ENCODE assay signal across 28 mouse cellular contexts in genomic region chr4:106680955-106681354, GRCm38 (mm10). TPM values are rescaled to one million over a fixed set of nuclear protein-coding genes. Genes with fewer than 3 reads are reported as not detected.
"Had no signal": no experiment of that assay in that cellular context is flagged by ENCODE, and none has a peak within 500 bp of the region (broad histone marks: within the 10 kb centered on the region; RNA-seq: fewer than 3 reads in every experiment).

No protein-coding gene starts in this region.

- H3K4me2 ChIP-seq: kidney, embryonic 15.5 days; midbrain, embryonic 12.5 days; midbrain, embryonic 15.5 days; neural tube, embryonic 13.5 days had no signal

- ATAC-seq: midbrain, embryonic 15.5 days had no signal

- H3K27ac ChIP-seq: kidney, embryonic 15.5 days; left cerebral cortex, adult 2 months; liver, embryonic 14.5 days; macrophage; midbrain, embryonic 12.5 days; midbrain, embryonic 15.5 days; neural tube, embryonic 13.5 days had no signal

- H3K9me3 ChIP-seq: kidney, embryonic 15.5 days; midbrain, embryonic 12.5 days; midbrain, embryonic 15.5 days; neural tube, embryonic 13.5 days had no signal

- DNase-seq: kidney, adult 11 months; kidney, adult 8-10 months; kidney, postnatal 10 days; kidney, postnatal 36 days; layer of hippocampus, postnatal 36 days; lung, adult 2 months; lung, postnatal 14 days; retina, postnatal 1 day; right cerebral cortex, postnatal 25 days; spleen, adult 18-20 months; thymus, adult 18-20 months; thymus, postnatal 36 days had no signal

- H3K9ac ChIP-seq: kidney, embryonic 15.5 days; liver, embryonic 14.5 days; midbrain, embryonic 12.5 days; midbrain, embryonic 15.5 days; neural tube, embryonic 13.5 days had no signal

- H3K4me3 ChIP-seq: kidney, embryonic 15.5 days; left cerebral cortex, adult 2 months; midbrain, embryonic 12.5 days; midbrain, embryonic 15.5 days; myocyte; neural tube, embryonic 13.5 days had no signal

- H3K27me3 ChIP-seq: kidney, embryonic 15.5 days; midbrain, embryonic 15.5 days; neural tube, embryonic 13.5 days had no signal

RNA-seq across cellular contexts. Expression of gene Mroh7, which starts 49.8 kb away (rescaled TPM):
- total RNA-seq: monocyte, adult 5-6 weeks; neutrophil, adult 5-6 weeks had no signal
- polyA plus RNA-seq: limb, embryonic 11.5 days; macrophage; myocyte had no signal

RNA-seq across cellular contexts. Expression of gene Fam151a, which starts 52.7 kb away (rescaled TPM):
- total RNA-seq: layer of hippocampus, adult 8-10 months; layer of hippocampus, postnatal 10 days; layer of hippocampus, postnatal 36 days; left cerebral cortex, adult 2 months; left cerebral cortex, postnatal 10 days; left cerebral cortex, postnatal 36 days; megakaryocyte, adult 5-6 weeks; monocyte, adult 5-6 weeks; neutrophil, adult 5-6 weeks had no signal
- polyA plus RNA-seq: macrophage; midbrain, embryonic 12.5 days; midbrain, embryonic 15.5 days; myocyte; neural tube, embryonic 13.5 days had no signal

RNA-seq across cellular contexts. Expression of gene Ttc22, which starts 58.7 kb away (rescaled TPM):
- total RNA-seq: megakaryocyte, adult 5-6 weeks; monocyte, adult 5-6 weeks; neutrophil, adult 5-6 weeks had no signal
- polyA plus RNA-seq: macrophage had no signal
